Mouse (Mus musculus) midbrain, embryonic 14.5 days (tissue): Measurements from ENCODE around the gene Bcl6. TPM values are rescaled to one million over a fixed set of nuclear protein-coding genes. Genes with fewer than 3 reads are reported as not detected.

Experiments used
- ATAC-seq: fragments of 200-750 bp; cut with Nextera tagmentation; 2 replicates; pipeline ENCODE4 v1.8.0; 2017; ENCODE audit warnings: moderate number of reproducible peaks, moderate library complexity; ENCODE audit not compliant: low FRiP score, low TSS enrichment
- DNase-seq: peaks from one replicate; pipeline ENCODE4 v3.0.0-alpha.2; 2015
- H3K27ac ChIP-seq: fragments of 300-500 bp; sonication (generic); replicated peaks from 2 replicates; pipeline ENCODE4 v1.5.1; 2014; ENCODE audit warnings: mild to moderate bottlenecking, low read depth, low read length, moderate library complexity
- H3K27me3 ChIP-seq: fragments of 300-500 bp; sonication (generic); 2 replicates; pipeline ENCODE4 v1.6.1; 2014; ENCODE audit warnings: low read length, control low read depth, mixed read lengths; ENCODE audit not compliant: control insufficient read depth, insufficient read depth
- H3K36me3 ChIP-seq: fragments of 300-500 bp; sonication (generic); 2 replicates; pipeline ENCODE4 v1.6.1; 2014; ENCODE audit warnings: low read length, control low read depth; ENCODE audit not compliant: control insufficient read depth, insufficient read depth
- H3K4me1 ChIP-seq: fragments of 300-500 bp; sonication (generic); 2 replicates; pipeline ENCODE4 v1.6.1; 2014; ENCODE audit warnings: mild to moderate bottlenecking, antibody characterized with exemption, low read length, control low read depth; ENCODE audit not compliant: control insufficient read depth, insufficient read depth
- H3K4me2 ChIP-seq: fragments of 300-500 bp; sonication (generic); 2 replicates; pipeline ENCODE4 v1.6.1; 2014; ENCODE audit warnings: mild to moderate bottlenecking, low read length, moderate library complexity
- H3K4me3 ChIP-seq: fragments of 300-500 bp; sonication (generic); replicated peaks from 2 replicates; pipeline ENCODE4 v1.5.1; 2014; ENCODE audit warnings: low read depth, low read length
- H3K9ac ChIP-seq: fragments of 300-500 bp; sonication (generic); replicated peaks from 2 replicates; pipeline ENCODE4 v1.6.1; 2014; ENCODE audit warnings: mild to moderate bottlenecking, low read length, moderate library complexity
- H3K9me3 ChIP-seq: fragments of 300-500 bp; sonication (generic); 2 replicates; pipeline ENCODE4 v1.6.1; 2016; ENCODE audit warnings: low read length, control low read depth, mixed read lengths; ENCODE audit not compliant: control insufficient read depth
- WGBS: fragments of 180-500 bp; shearing (Covaris S2); extraction: QIAGEN DNeasy Blood & Tissue Kit; methylation state at CpG from one replicate; pipeline ENCODE4 v1.1.7; 2014; 5-methylcytosine and 5-hydroxymethylcytosine counted together
- polyA plus RNA-seq: library from polyadenylated mRNA; unstranded; fragments of >200 nt; fragmentation: Nextera tagmentation; extraction: Ambion mirVana; gene quantifications from 2 replicates; pipeline ENCODE4 v1.2.1, GENCODE M21; 2014

Gene Bcl6
- polyA plus RNA-seq, 1 experiment from 2014 or later = 0.26 TPM

DNA sequence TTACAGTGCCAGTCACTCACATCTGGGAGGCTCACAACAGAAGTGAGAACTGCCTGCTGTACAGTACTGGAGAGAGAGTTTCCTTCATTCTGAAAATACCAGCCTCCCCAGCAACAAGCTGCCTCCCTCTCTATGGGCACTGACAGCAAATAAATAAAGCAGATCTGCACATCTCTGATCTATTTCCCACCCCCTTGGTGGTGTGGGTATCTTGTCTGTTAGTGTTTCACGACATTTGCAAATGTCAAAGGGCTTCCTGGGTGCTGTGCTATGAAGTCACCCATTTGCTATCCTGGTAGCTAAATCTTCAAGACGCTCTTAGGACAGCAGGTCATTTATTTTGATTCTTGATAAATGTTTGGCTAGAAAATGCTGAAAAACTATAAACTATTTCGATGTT lies 8.6 kb upstream of the Bcl6 start:
- H3K27me3 ChIP-seq = no peaks in the 10 kb centered on the region
- 88% methylated on average over 3 of the region's 3 CpGs for WGBS

DNA sequence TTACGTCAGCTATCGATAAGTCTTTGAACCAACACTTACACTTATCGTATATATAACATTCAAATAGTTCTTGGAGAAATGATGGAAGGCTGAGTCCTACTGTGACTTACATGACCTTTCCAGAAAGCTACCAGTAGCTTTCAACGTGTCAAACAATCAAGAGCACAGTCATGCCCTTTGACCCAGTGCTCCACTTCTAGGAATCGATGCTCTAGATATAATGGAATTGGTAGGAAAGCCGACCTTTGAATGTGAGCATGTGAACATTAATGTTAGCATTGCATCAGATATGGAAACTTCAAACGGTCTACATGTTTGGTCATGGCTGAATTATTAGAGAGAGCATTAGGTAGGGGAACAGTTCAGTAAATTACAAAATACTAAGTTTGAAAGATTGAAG lies 7.7 kb upstream of the Bcl6 start:
- ATAC-seq = no peak
- H3K4me2 ChIP-seq = no peak overlapping the region
- 91% methylated on average over 7 of the region's 7 CpGs for WGBS

More for the DNA sequence above, 8.6 kb upstream of the Bcl6 start:
- Histone ChIP-seq H3K4me2 (no peak overlapping the region), H3K4me1 (no peaks in the 10 kb centered on the region), H3K27ac (no peak overlapping the region), H3K4me3 (no peak overlapping the region), H3K9ac (no peak overlapping the region), H3K9me3 (no peaks in the 10 kb centered on the region), H3K36me3 (no peaks in the 10 kb centered on the region)
- DNase-seq (no peak), ATAC-seq (no peak)

GRCm38 (mm10) chr16:23993351-23994321 lies 5.0 kb upstream of the Bcl6 start:
- 67% methylated on average over 17 of the region's 17 CpGs for WGBS
- Histone ChIP-seq H3K36me3 (no peaks in the 10 kb centered on the region), H3K9me3 (no peaks in the 10 kb centered on the region), H3K9ac (no peak overlapping the region), H3K27ac (no peak overlapping the region), H3K4me3 (no peak overlapping the region), H3K4me2 (no peak overlapping the region), H3K4me1 (peaks cover 10% of the 10 kb centered on the region), H3K27me3 (no peaks in the 10 kb centered on the region)
- no peak for DNase-seq
- no peak for ATAC-seq

More for the DNA sequence above, 7.7 kb upstream of the Bcl6 start:
- H3K27me3 ChIP-seq = no peaks in the 10 kb centered on the region
- H3K27ac ChIP-seq = no peak overlapping the region
- H3K36me3 ChIP-seq = no peaks in the 10 kb centered on the region
- no peaks in the 10 kb centered on the region for H3K9me3 ChIP-seq
- H3K4me3 ChIP-seq = no peak overlapping the region
- no peaks in the 10 kb centered on the region for H3K4me1 ChIP-seq
- H3K9ac ChIP-seq = no peak overlapping the region
- no peak for DNase-seq

- Histone ChIP-seq H3K9me3 (no peaks in the 10 kb centered on the region), H3K27me3 (peaks cover 2% of the 10 kb centered on the region), H3K36me3 (no peaks in the 10 kb centered on the region), H3K4me3 (no peak overlapping the region), H3K4me2 (no peak overlapping the region), H3K27ac (no peak overlapping the region), H3K9ac (no peak overlapping the region), H3K4me1 (peaks cover 15% of the 10 kb centered on the region)
- ATAC-seq (no peak), DNase-seq (no peak)
- 86% methylated on average over 14 of the region's 14 CpGs for WGBS
Measured at GRCm38 (mm10) chr16:23991846-23992580, 3.4 kb upstream of the Bcl6 start.

GRCm38 (mm10) chr16:23991170-23991569 lies 2.5 kb upstream of the Bcl6 start:
- ATAC-seq = no peak
- Histone ChIP-seq H3K27ac (no peak overlapping the region), H3K27me3 (peaks cover 11% of the 10 kb centered on the region), H3K36me3 (no peaks in the 10 kb centered on the region), H3K9me3 (no peaks in the 10 kb centered on the region), H3K9ac (no peak overlapping the region), H3K4me3 (no peak overlapping the region), H3K4me2 (0 out of 2 replicates have a peak overlapping the region, but pooled peaks have one; percentile 8), H3K4me1 (peaks cover 18% of the 10 kb centered on the region)
- DNase-seq = peak; percentile 85
- WGBS = 2% methylated on average over 4 of the region's 4 CpGs

- Histone ChIP-seq H3K36me3 (no peaks in the 10 kb centered on the region), H3K27me3 (peaks cover 18% of the 10 kb centered on the region), H3K4me2 (peak overlapping the region; percentile 100), H3K4me1 (peaks cover 18% of the 10 kb centered on the region), H3K9ac (peak overlapping the region; percentile 83; the same call in 1 of the 2 replicates), H3K9me3 (no peaks in the 10 kb centered on the region), H3K27ac (0 out of 2 replicates have a peak overlapping the region, but pooled peaks have one; percentile 21), H3K4me3 (peak overlapping the region; percentile 56)
- DNase-seq = peak; percentile 19
- no peak for ATAC-seq
- WGBS = 22% methylated on average over 11 of the region's 11 CpGs
Measured at GRCm38 (mm10) chr16:23990161-23990970, 1.7 kb upstream of the Bcl6 start.

GRCm38 (mm10) chr16:23989209-23990160 lies 833 bp upstream of the Bcl6 start:
- no peaks in the 10 kb centered on the region for H3K9me3 ChIP-seq
- H3K4me2 ChIP-seq = peak overlapping the region; percentile 100
- no peaks in the 10 kb centered on the region for H3K36me3 ChIP-seq
- ATAC-seq (0 out of 2 replicates have a peak, but pooled peaks have one; percentile 19), DNase-seq (peak; percentile 76)
- peak overlapping the region; percentile 56 for H3K4me3 ChIP-seq
- peak overlapping the region; percentile 98 for H3K27ac ChIP-seq
- peaks cover 24% of the 10 kb centered on the region for H3K4me1 ChIP-seq
- H3K27me3 ChIP-seq = peaks cover 27% of the 10 kb centered on the region
- H3K9ac ChIP-seq = peak overlapping the region; percentile 83; the same call in 1 of the 2 replicates
- WGBS = 1% methylated on average over 25 of the region's 25 CpGs
